Mouse (Mus musculus) G1E (cell line): ENCODE measurements around the gene Gna11.

Experiments used
- CTCF ChIP-seq: IDR thresholded peaks from 2 replicates; pipeline ENCODE4 v1.5.1; 2012; ENCODE audit warnings: low read depth, low read length, inconsistent platforms, mixed read lengths
- POLR2AphosphoS5 ChIP-seq: IDR thresholded peaks from 2 replicates; pipeline ENCODE4 v1.6.1; 2012; ENCODE audit warnings: low read depth, low read length, inconsistent platforms; ENCODE audit not compliant: insufficient replicate concordance

- TF ChIP-seq CTCF (no peak), POLR2AphosphoS5 (no peak)
These were observed 1.3 kb upstream of the Gna11 start for GRCm38 (mm10) chr10:81546332-81546731.
